17 mouse cellular contexts compared by ENCODE assay signal in genomic region chr11:71651756-71652380, GRCm38 (mm10).
DNase-seq lines count a peak whose midpoint lies in the region.
"Had no signal": no experiment of that assay in that cellular context is flagged by ENCODE, and none has a peak within 500 bp of the region (broad histone marks: within the 10 kb centered on the region; RNA-seq: fewer than 3 reads in every experiment).

No protein-coding gene starts in this region.

- peak; percentile 31 to 63 for DNase-seq in frontal cortex, adult 2 months (ENCODE audit: extremely low spot score in 1 of 2, low spot score in 1 of 2)
- no peak for DNase-seq in frontal cortex, postnatal 10 days (ENCODE audit: low spot score in 2 of 2)
- peak; percentile 41 to 62 for DNase-seq in left cerebral cortex, adult 18-20 months (ENCODE audit: low spot score in 2 of 2)
- no peak for DNase-seq in left cerebral cortex, postnatal 4 days
- peak; percentile 32 to 51 for DNase-seq in layer of hippocampus, adult 8-10 months (ENCODE audit: low spot score in 2 of 2)
- peak; percentile 11 to 74 for DNase-seq in left cerebral cortex, adult 9 months (ENCODE audit: low spot score in 2 of 2)
- no peak for DNase-seq in yolk sac, embryonic 10.5 days (ENCODE audit: low spot score)
- no peak for DNase-seq in gastrocnemius, postnatal 25 days
- DNase-seq: adrenal gland, postnatal 10 days; cerebellum, adult 9-11 months; gastrocnemius, adult 2 months; heart, postnatal 10 days; kidney, adult 18-20 months; liver, embryonic 13.5 days; lung, adult 2 months; thymus, adult 18-20 months; thymus, postnatal 36 days had no signal

- intact Hi-C loops in left cerebral cortex, postnatal 4 days (cut with DNase I) = no loop called here

Comparison
In these comparisons a context has a peak if more than half of its experiments do, and no peak if none do; other contexts are left out.
1. DNase-seq: peak in frontal cortex, adult 2 months (2 of 2), left cerebral cortex, adult 18-20 months (2 of 2), layer of hippocampus, adult 8-10 months (2 of 2) and left cerebral cortex, adult 9 months (2 of 2); none in frontal cortex, postnatal 10 days (0 of 2), left cerebral cortex, postnatal 4 days (single experiment), yolk sac, embryonic 10.5 days (single experiment) and gastrocnemius, postnatal 25 days (single experiment).